Mouse (Mus musculus): ENCODE data around the gene Nup50. TPM values are rescaled to one million over a fixed set of nuclear protein-coding genes. Genes with fewer than 3 reads are reported as not detected.

The Nup50 gene
- total and polyA plus RNA-seq, 3 experiments, result 54.7 to 98.4 TPM; not detected in 1

DNA sequence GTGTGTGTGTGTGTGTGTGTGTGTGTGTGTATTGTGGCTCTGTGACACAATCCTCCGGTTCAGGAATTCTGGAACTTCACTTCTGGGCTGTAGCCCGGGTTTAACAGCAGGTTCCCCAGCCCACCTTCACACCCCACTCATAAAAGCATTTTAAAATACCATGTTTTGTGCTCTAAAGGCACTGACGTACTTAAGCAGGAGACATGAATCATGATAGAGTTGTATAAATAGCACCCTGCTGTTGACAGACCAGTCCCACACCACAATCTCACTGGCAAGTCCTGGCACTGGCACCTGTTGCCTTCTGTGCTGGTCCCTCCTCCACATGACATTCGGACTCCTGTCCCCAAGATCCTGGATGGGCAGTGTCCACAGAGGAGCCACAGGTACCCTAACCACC, 49.3 kb upstream of the Nup50 start:
- TF ChIP-seq ZMIZ1 (IDR thresholded peaks at IDR 0.05; ENCODE audit: low read depth, low read length), result no peak
- no peak for TF ChIP-seq CTCF (IDR thresholded peaks at IDR 0.05 in 2 of 3, conservative IDR thresholded peaks at IDR 0.05 in 1 of 3; ENCODE audit: control insufficient read depth in 1 of 3, insufficient read depth in 1 of 3, low read depth in 2 of 3, low read length in 3 of 3, poor library complexity in 1 of 3, severe bottlenecking in 1 of 3)
- no peak for TF ChIP-seq CHD1 (IDR thresholded peaks at IDR 0.05; ENCODE audit: low read depth, low read length)
- no peak for TF ChIP-seq POLR2AphosphoS5 (IDR thresholded peaks at IDR 0.05; ENCODE audit: borderline replicate concordance, low read depth, low read length)
- TF ChIP-seq MYC (IDR thresholded peaks at IDR 0.05; ENCODE audit: low read depth, low read length), result no peak
- TF ChIP-seq CHD2 (IDR thresholded peaks at IDR 0.05; ENCODE audit: low read length), result no peak
- no peak for TF ChIP-seq BHLHE40 (IDR thresholded peaks at IDR 0.05; ENCODE audit: borderline replicate concordance, low read depth, low read length)
- TF ChIP-seq NELFE (IDR thresholded peaks at IDR 0.05; ENCODE audit: low read depth, low read length), result no peak
- no peak for TF ChIP-seq USF2 (IDR thresholded peaks at IDR 0.05; ENCODE audit: borderline replicate concordance in 1 of 2, insufficient read depth in 1 of 2, low read depth in 1 of 2, low read length in 2 of 2)
- no peak for TF ChIP-seq ELF1 (IDR thresholded peaks at IDR 0.05; ENCODE audit: low read depth, low read length)
- H3K27ac ChIP-seq (ENCODE audit: control insufficient read depth, low read depth, low read length), result no peak overlapping the region
- DNase-seq (ENCODE audit: low read depth, low spot score), result no peak
- no peak overlapping the region for H3K4me3 ChIP-seq (ENCODE audit: control insufficient read depth in 1 of 2, insufficient read depth in 1 of 2, low read depth in 2 of 2, low read length in 2 of 2)
- no peaks in the 10 kb centered on the region for H3K79me2 ChIP-seq (ENCODE audit: control insufficient read depth, insufficient read depth, low read length, poor library complexity)
- H3K9ac ChIP-seq (ENCODE audit: control insufficient read depth, low read depth, low read length, poor library complexity, severe bottlenecking), result no peak overlapping the region
- H3K9me3 ChIP-seq (replicated peaks; ENCODE audit: insufficient read depth, low read length), result no peaks in the 10 kb centered on the region
- no peaks in the 10 kb centered on the region for H3K4me1 ChIP-seq (ENCODE audit: control insufficient read depth in 1 of 2, insufficient read depth in 2 of 2, low read length in 2 of 2)
- no peaks in the 10 kb centered on the region for H3K36me3 ChIP-seq (ENCODE audit: control insufficient read depth in 1 of 2, insufficient read depth in 2 of 2, low read length in 2 of 2)
- H3K27me3 ChIP-seq (ENCODE audit: control insufficient read depth in 1 of 2, insufficient read depth in 2 of 2, low read length in 2 of 2), result peaks cover 0 to 4% of the 10 kb centered on the region in 2 experiments; a peak in 1 of 4 replicates

DNA sequence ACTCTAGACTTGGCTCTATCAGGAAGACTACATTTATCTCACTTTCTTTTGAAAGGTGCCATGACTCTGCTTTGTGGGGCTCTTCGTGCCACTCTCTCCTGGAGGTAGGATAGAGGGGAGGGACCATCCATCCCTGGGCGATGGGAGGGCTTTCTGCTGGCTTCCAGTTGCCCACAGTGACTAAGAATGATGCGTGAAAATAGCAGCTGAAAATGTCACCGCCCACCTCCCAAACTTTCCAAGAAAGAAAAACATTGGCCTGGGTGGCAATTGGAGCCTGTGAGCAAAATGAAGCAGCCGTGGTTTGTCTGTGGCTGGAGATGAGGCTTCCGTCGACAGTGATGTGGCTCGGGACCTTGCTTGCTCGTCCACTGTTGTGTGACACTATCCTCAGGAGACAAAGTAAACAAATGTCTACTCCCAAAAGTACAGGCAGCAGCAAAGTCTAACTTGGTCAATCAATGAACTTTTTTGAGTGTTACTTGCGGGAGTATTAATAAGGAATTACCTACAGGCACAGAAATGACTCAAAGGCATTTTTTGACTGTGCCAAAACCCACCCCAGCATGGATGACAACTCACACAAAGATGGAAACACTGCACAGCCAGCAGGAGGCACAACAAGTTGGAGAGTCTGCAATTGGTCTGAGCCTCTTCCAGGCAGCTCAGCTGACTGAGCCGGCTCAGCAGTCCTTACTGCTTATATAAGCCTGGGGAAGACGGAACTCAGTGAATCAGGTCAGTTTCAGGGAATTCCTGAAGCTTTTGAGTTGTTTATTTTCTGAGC, 46.0 kb upstream of the Nup50 start:
- no peak overlapping the region for H3K27ac ChIP-seq (ENCODE audit: control insufficient read depth, low read depth, low read length)
- peaks cover 0 to 4% of the 10 kb centered on the region in 2 experiments; a peak in 2 of 4 replicates for H3K27me3 ChIP-seq (ENCODE audit: control insufficient read depth in 1 of 2, insufficient read depth in 2 of 2, low read length in 2 of 2)
- DNase-seq (ENCODE audit: low read depth, low spot score), result no peak
- H3K9ac ChIP-seq (ENCODE audit: control insufficient read depth, low read depth, low read length, poor library complexity, severe bottlenecking), result no peak overlapping the region
- TF ChIP-seq USF2 (IDR thresholded peaks at IDR 0.05; ENCODE audit: borderline replicate concordance in 1 of 2, insufficient read depth in 1 of 2, low read depth in 1 of 2, low read length in 2 of 2) (no peak), TBP (IDR thresholded peaks at IDR 0.05; ENCODE audit: low read depth, low read length) (no peak), CHD2 (IDR thresholded peaks at IDR 0.05; ENCODE audit: low read length) (no peak), UBTF (IDR thresholded peaks at IDR 0.05; ENCODE audit: borderline replicate concordance, insufficient read depth, low read depth, low read length) (no peak)
- no peak overlapping the region for H3K4me3 ChIP-seq (ENCODE audit: control insufficient read depth in 1 of 2, insufficient read depth in 1 of 2, low read depth in 2 of 2, low read length in 2 of 2)
- no peaks in the 10 kb centered on the region for H3K9me3 ChIP-seq (replicated peaks; ENCODE audit: insufficient read depth, low read length)
- no peaks in the 10 kb centered on the region for H3K36me3 ChIP-seq (ENCODE audit: control insufficient read depth in 1 of 2, insufficient read depth in 2 of 2, low read length in 2 of 2)
- H3K4me1 ChIP-seq (ENCODE audit: control insufficient read depth in 1 of 2, insufficient read depth in 2 of 2, low read length in 2 of 2), result no peaks in the 10 kb centered on the region
- H3K79me2 ChIP-seq (ENCODE audit: control insufficient read depth, insufficient read depth, low read length, poor library complexity), result no peaks in the 10 kb centered on the region

DNA sequence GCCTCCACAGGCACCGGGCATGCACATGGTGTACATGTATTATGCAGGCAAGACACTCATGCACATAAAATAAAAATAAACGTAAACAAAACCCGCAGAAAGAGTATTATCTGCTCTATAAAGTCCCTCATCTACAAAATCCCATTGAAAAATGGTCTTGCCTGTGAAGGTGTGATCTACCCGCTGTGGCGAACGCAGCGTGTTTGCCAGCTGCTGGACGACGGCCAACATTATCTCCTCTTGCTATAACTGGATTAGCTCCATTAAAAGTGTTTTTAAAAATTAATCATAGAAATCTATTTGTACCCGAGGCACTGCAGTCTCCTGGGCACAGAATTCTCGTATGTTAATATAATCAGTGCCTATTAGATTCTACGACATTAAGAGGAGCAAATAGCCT, 35.1 kb upstream of the Nup50 start:
- Histone ChIP-seq H3K9ac (ENCODE audit: control insufficient read depth, low read depth, low read length, poor library complexity, severe bottlenecking) (no peak overlapping the region), H3K4me3 (ENCODE audit: control insufficient read depth in 1 of 2, insufficient read depth in 1 of 2, low read depth in 2 of 2, low read length in 2 of 2) (no peak overlapping the region), H3K36me3 (ENCODE audit: control insufficient read depth in 1 of 2, insufficient read depth in 2 of 2, low read length in 2 of 2) (no peaks in the 10 kb centered on the region), H3K27ac (ENCODE audit: control insufficient read depth, low read depth, low read length) (no peak overlapping the region), H3K27me3 (ENCODE audit: control insufficient read depth in 1 of 2, insufficient read depth in 2 of 2, low read length in 2 of 2) (peaks cover 0 to 1% of the 10 kb centered on the region in 2 experiments; a peak in 1 of 4 replicates), H3K79me2 (ENCODE audit: control insufficient read depth, insufficient read depth, low read length, poor library complexity) (no peaks in the 10 kb centered on the region), H3K4me1 (ENCODE audit: control insufficient read depth in 1 of 2, insufficient read depth in 2 of 2, low read length in 2 of 2) (no peaks in the 10 kb centered on the region), H3K9me3 (replicated peaks; ENCODE audit: insufficient read depth, low read length) (no peaks in the 10 kb centered on the region)
- TF ChIP-seq E2F4 (IDR thresholded peaks at IDR 0.05; ENCODE audit: borderline replicate concordance, low read depth, low read length) (no peak), MYB (IDR thresholded peaks at IDR 0.05; ENCODE audit: low read depth, low read length) (no peak), BHLHE40 (IDR thresholded peaks at IDR 0.05; ENCODE audit: borderline replicate concordance, low read depth, low read length) (no peak), RAD21 (IDR thresholded peaks at IDR 0.05; ENCODE audit: low read depth, low read length) (no peak), MYC (IDR thresholded peaks at IDR 0.05; ENCODE audit: low read depth, low read length) (no peak), SMC3 (IDR thresholded peaks at IDR 0.05; ENCODE audit: low read depth, low read length) (no peak), NELFE (IDR thresholded peaks at IDR 0.05; ENCODE audit: low read depth, low read length) (no peak), ZMIZ1 (IDR thresholded peaks at IDR 0.05; ENCODE audit: low read depth, low read length) (no peak), MEF2A (IDR thresholded peaks at IDR 0.05; ENCODE audit: extremely low read depth, insufficient replicate concordance, low read depth, low read length, poor library complexity, severe bottlenecking) (no peak), ETS1 (IDR thresholded peaks at IDR 0.05; ENCODE audit: low read depth, low read length) (no peak), KAT2A (conservative IDR thresholded peaks at IDR 0.05; ENCODE audit: low read depth, low read length) (no peak), CHD1 (IDR thresholded peaks at IDR 0.05; ENCODE audit: low read depth, low read length) (no peak), RCOR1 (IDR thresholded peaks at IDR 0.05; ENCODE audit: low read depth, low read length) (no peak), ELF1 (IDR thresholded peaks at IDR 0.05; ENCODE audit: low read depth, low read length) (no peak)
- no peak for DNase-seq (ENCODE audit: low read depth, low spot score)
